Mouse (Mus musculus) ES-Bruce4 (cell line): ENCODE measurements at regions not wholly inside any gene's neighbourhood (a gene's known extent, or its start where the extent isn't known, plus 50 kb on each side); places are given as distances from the start of the nearest gene placed in this dataset.

Experiments
- H3K27ac ChIP-seq: 2 replicates; pipeline ENCODE4 v1.5.1; 2012; ENCODE audit warnings: low read length, inconsistent platforms; ENCODE audit not compliant: insufficient read depth
- H3K27me3 ChIP-seq: 2 replicates; pipeline ENCODE4 v1.6.1; 2012; ENCODE audit warnings: mild to moderate bottlenecking, low read length, inconsistent platforms; ENCODE audit not compliant: control insufficient read depth, poor library complexity, insufficient read depth, severe bottlenecking
- H3K36me3 ChIP-seq: 2 replicates; pipeline ENCODE4 v1.6.1; 2012; ENCODE audit warnings: inconsistent platforms, mild to moderate bottlenecking, low read length, moderate library complexity; ENCODE audit not compliant: control insufficient read depth, poor library complexity, insufficient read depth, severe bottlenecking
- H3K4me1 ChIP-seq: one replicate; pipeline ENCODE4 v1.8.1; 2011; ENCODE audit warnings: low read length; ENCODE audit not compliant: control insufficient read depth, insufficient read depth
- H3K4me3 ChIP-seq: 2 replicates; pipeline ENCODE4 v1.5.1; 2011; ENCODE audit warnings: low read depth, mild to moderate bottlenecking, low read length
- H3K9ac ChIP-seq: 2 replicates; pipeline ENCODE4 v1.6.1; 2012; ENCODE audit warnings: low read depth, mild to moderate bottlenecking, inconsistent platforms; ENCODE audit not compliant: poor library complexity, severe bottlenecking
- H3K9me3 ChIP-seq: replicated peaks from 2 replicates; pipeline ENCODE4 v1.6.1; 2012; ENCODE audit warnings: mild to moderate bottlenecking, low read length, inconsistent platforms; ENCODE audit not compliant: control insufficient read depth, poor library complexity, insufficient read depth, severe bottlenecking
- CTCF ChIP-seq: IDR thresholded peaks from one replicate; pipeline ENCODE4 v1.8.1; 2011; ENCODE audit warnings: low read depth, low read length
- EP300 ChIP-seq: IDR thresholded peaks from 2 replicates; pipeline ENCODE4 v1.6.1; 2011; ENCODE audit warnings: low read depth, low read length; ENCODE audit not compliant: insufficient read depth
- POLR2A ChIP-seq: IDR thresholded peaks from one replicate; pipeline ENCODE4 v1.8.1; 2011; ENCODE audit warnings: low read length; ENCODE audit not compliant: insufficient read depth

DNA sequence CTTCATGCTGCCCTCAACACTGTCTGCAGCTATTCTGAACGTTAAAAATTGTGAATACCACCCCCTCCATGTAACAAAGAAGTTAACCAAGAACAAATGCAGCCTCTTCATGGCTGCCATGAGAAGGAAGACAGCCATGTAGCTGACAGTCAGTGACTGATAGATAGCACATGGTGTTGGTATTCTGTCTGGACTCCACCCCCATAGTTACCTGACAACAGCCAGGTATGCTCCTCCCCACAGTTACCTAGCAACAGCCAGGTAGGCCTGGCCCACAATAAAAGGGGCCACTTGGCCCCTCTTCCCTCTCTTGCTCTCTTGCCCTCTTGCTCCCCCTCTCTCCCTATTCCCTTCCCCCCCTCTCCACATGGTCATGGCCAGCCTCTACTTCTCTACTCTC lies 107.1 kb upstream of the Ifne start:
- TF ChIP-seq CTCF, result no peak
- TF ChIP-seq EP300, result no peak
- TF ChIP-seq POLR2A, result no peak
- Histone ChIP-seq H3K4me1 (no peaks in the 10 kb centered on the region), H3K27me3 (no peaks in the 10 kb centered on the region), H3K9ac (no peak overlapping the region), H3K27ac (no peak overlapping the region), H3K36me3 (no peaks in the 10 kb centered on the region), H3K4me3 (no peak overlapping the region), H3K9me3 (no peaks in the 10 kb centered on the region)

DNA sequence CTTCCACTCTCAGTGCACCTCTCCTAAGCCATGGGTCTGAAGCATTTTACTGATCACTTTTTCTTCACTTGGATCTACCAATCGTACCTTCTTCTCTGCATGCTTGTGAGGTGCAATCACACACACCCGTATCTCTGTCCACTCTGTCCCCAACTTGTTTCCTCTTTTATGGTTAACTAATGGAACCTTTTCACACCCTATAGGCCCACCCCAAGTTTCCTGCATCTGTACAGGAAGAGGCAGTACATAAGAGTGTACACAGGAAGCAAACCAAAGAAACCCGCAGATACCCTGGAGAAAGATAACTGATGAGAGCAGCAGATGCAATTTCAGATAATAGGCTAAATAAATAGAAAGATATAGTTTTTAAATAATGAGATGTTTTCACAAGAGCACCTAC lies 102.5 kb upstream of the Ifne start:
- Histone ChIP-seq H3K27me3 (no peaks in the 10 kb centered on the region), H3K36me3 (no peaks in the 10 kb centered on the region), H3K9me3 (no peaks in the 10 kb centered on the region), H3K4me3 (no peak overlapping the region), H3K9ac (no peak overlapping the region), H3K4me1 (no peaks in the 10 kb centered on the region), H3K27ac (no peak overlapping the region)
- TF ChIP-seq CTCF (no peak), POLR2A (no peak), EP300 (no peak)

GRCm38 (mm10) chr4:88977099-88977888 lies 97.3 kb upstream of the Ifne start:
- Histone ChIP-seq H3K9me3 (no peaks in the 10 kb centered on the region), H3K27me3 (no peaks in the 10 kb centered on the region), H3K9ac (no peak overlapping the region), H3K4me1 (no peaks in the 10 kb centered on the region), H3K36me3 (no peaks in the 10 kb centered on the region), H3K4me3 (no peak overlapping the region), H3K27ac (no peak overlapping the region)
- TF ChIP-seq POLR2A, result no peak
- no peak for TF ChIP-seq EP300
- no peak for TF ChIP-seq CTCF

GRCm38 (mm10) chr4:88974535-88974934 lies 94.5 kb upstream of the Ifne start:
- H3K4me1 ChIP-seq, result no peaks in the 10 kb centered on the region
- no peak overlapping the region for H3K9ac ChIP-seq
- H3K4me3 ChIP-seq, result no peak overlapping the region
- no peaks in the 10 kb centered on the region for H3K9me3 ChIP-seq
- H3K36me3 ChIP-seq, result no peaks in the 10 kb centered on the region
- TF ChIP-seq CTCF (no peak), POLR2A (no peak), EP300 (no peak)
- H3K27me3 ChIP-seq, result no peaks in the 10 kb centered on the region
- H3K27ac ChIP-seq, result no peak overlapping the region

DNA sequence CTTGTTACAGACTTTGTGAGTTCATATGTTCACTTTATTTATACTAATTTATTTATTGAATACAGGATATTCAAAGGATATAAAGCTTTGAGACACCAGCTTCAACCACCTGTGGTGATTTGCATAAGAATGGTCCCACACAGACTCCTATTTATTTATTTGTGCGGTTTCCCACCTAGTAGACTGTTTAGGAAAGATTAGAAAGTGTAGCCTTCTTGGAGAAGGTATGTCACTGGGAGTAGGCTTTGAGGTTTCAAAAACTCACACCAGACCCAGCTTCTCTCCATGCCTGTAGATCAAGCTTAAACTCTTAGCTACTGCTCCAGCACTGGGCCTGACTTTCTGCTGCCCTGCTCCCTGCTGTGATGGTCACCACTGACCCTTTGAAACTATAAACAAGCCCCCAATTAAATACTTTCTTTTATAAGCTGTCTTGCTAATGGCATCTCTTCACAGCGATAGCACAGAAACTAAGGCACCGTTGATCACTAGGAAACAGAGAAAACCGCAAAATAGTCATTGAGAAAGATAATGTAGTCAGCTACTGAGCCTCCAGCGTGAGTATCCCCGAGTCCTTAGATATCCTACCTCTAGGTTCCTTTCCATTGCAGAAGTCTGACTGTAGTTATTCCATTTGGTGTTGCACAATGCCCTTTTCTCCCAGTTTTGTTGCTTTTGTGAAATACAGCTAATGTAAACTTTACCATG lies 89.3 kb upstream of the Ifne start:
- H3K4me3 ChIP-seq, result no peak overlapping the region
- H3K36me3 ChIP-seq, result no peaks in the 10 kb centered on the region
- H3K27me3 ChIP-seq, result no peaks in the 10 kb centered on the region
- no peak overlapping the region for H3K27ac ChIP-seq
- no peaks in the 10 kb centered on the region for H3K9me3 ChIP-seq
- H3K9ac ChIP-seq, result no peak overlapping the region
- TF ChIP-seq CTCF (no peak), EP300 (no peak), POLR2A (no peak)
- H3K4me1 ChIP-seq, result no peaks in the 10 kb centered on the region

- Histone ChIP-seq H3K9me3 (no peaks in the 10 kb centered on the region), H3K9ac (no peak overlapping the region), H3K27me3 (no peaks in the 10 kb centered on the region; the same call in 1 of the 2 replicates), H3K4me3 (no peak overlapping the region), H3K27ac (no peak overlapping the region), H3K4me1 (no peaks in the 10 kb centered on the region), H3K36me3 (no peaks in the 10 kb centered on the region)
- TF ChIP-seq EP300 (no peak), CTCF (no peak), POLR2A (no peak)
Measured at GRCm38 (mm10) chr4:88959621-88960020, 79.6 kb upstream of the Ifne start.
